Mouse (Mus musculus) liver, embryonic 11.5 days (tissue): ENCODE results near the gene Gm14085. TPM values are rescaled to one million over a fixed set of nuclear protein-coding genes. Genes with fewer than 3 reads are reported as not detected.

Experiments used
- ATAC-seq: fragments of 200-750 bp; cut with Nextera tagmentation; replicated peaks from 2 replicates; pipeline ENCODE4 v1.8.0; 2017; ENCODE audit warnings: moderate number of reproducible peaks, mild to moderate bottlenecking, moderate TSS enrichment, moderate library complexity; ENCODE audit not compliant: low FRiP score
- DNase-seq: peaks from one replicate; pipeline ENCODE4 v3.0.0-alpha.2; 2017; ENCODE audit warnings: low spot score
- H3K27ac ChIP-seq: fragments of 300-500 bp; sonication (generic); 2 replicates; pipeline ENCODE4 v1.5.1; 2014; ENCODE audit warnings: mild to moderate bottlenecking, low read depth, low read length, control low read depth
- H3K27me3 ChIP-seq: fragments of 300-500 bp; sonication (generic); replicated peaks from 2 replicates; pipeline ENCODE4 v1.6.1; 2014; ENCODE audit warnings: low read length, mixed read lengths; ENCODE audit not compliant: control insufficient read depth, insufficient read depth
- H3K36me3 ChIP-seq: fragments of 300-500 bp; sonication (generic); 2 replicates; pipeline ENCODE4 v1.6.1; 2014; ENCODE audit warnings: mild to moderate bottlenecking, low read length, moderate library complexity, mixed read lengths; ENCODE audit not compliant: control insufficient read depth, insufficient read depth
- H3K4me1 ChIP-seq: fragments of 300-500 bp; sonication (generic); replicated peaks from 2 replicates; pipeline ENCODE4 v1.6.1; 2014; ENCODE audit warnings: low read length, mixed read lengths; ENCODE audit not compliant: control insufficient read depth, insufficient read depth
- H3K4me2 ChIP-seq: fragments of 300-500 bp; sonication (generic); 2 replicates; pipeline ENCODE4 v1.6.1; 2014; ENCODE audit warnings: mild to moderate bottlenecking, control low read depth, moderate library complexity
- H3K4me3 ChIP-seq: fragments of 300-500 bp; sonication (generic); 2 replicates; pipeline ENCODE4 v1.5.1; 2014; ENCODE audit warnings: low read depth, low read length, control low read depth
- H3K9ac ChIP-seq: fragments of 300-500 bp; sonication (generic); 2 replicates; pipeline ENCODE4 v1.6.1; 2014; ENCODE audit warnings: low read depth, low read length, control low read depth
- H3K9me3 ChIP-seq: fragments of 300-500 bp; sonication (generic); 2 replicates; pipeline ENCODE4 v1.6.1; 2016; ENCODE audit warnings: low read length, inconsistent platforms, mixed read lengths; ENCODE audit not compliant: control insufficient read depth
- WGBS: fragments of 180-500 bp; shearing (Covaris S2); extraction: QIAGEN DNeasy Blood & Tissue Kit; methylation state at CpG from one replicate; pipeline ENCODE4 v1.1.7; 2014; 5-methylcytosine and 5-hydroxymethylcytosine counted together
- polyA plus RNA-seq: library from polyadenylated mRNA; unstranded; fragments of >200 nt; fragmentation: Nextera tagmentation; extraction: Ambion mirVana; gene quantifications from 2 replicates; pipeline ENCODE4 v1.2.1, GENCODE M21; 2014

The Gm14085 gene
- polyA plus RNA-seq, 1 experiment from 2014 or later: not detected

DNA sequence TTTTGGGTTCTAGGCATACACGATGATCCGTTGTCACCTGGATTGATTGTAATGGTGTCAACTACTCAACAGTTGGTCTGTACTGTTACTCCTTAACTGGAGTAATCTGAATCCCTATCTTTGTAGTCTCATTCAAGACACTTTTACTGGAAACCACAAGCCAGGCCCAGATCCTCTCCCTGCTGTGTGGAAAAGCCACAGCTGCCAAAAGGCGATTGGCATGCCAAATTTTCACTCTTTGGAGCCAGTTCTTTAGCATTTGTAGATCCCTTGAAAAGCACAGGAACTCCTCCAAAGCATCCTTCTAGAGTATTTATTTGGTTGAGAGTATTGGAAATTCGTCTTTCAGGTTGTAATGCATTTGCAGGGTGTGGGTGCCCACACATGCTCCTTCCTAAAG lies 86.6 kb downstream of the Gm14085 start:
- no peak for DNase-seq
- Histone ChIP-seq H3K4me3 (no peak overlapping the region), H3K4me1 (no peaks in the 10 kb centered on the region), H3K4me2 (no peak overlapping the region), H3K27me3 (no peaks in the 10 kb centered on the region), H3K27ac (no peak overlapping the region), H3K9me3 (no peaks in the 10 kb centered on the region), H3K36me3 (no peaks in the 10 kb centered on the region), H3K9ac (no peak overlapping the region)
- no peak for ATAC-seq
- 75% methylated on average over 4 of the region's 4 CpGs for WGBS

DNA sequence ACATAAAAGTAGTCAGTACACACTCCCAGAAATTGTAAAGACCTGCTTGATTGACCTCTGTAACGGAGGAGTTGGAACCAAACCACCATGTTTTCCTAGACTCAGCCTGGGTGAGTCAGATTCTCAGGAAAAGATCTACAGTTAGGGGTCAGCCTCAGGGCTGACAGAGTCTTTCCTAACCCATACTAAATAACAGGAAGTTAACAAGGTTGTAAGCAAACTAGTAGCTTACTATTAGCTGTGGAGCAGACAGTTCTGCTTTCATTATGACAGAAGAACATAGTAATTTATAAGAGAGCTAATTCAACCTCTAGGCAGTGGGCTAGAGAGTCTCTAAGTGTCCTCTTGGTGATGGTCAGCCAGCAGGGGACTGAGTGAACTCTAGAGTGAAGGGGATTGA lies 87.7 kb downstream of the Gm14085 start:
- Histone ChIP-seq H3K4me2 (no peak overlapping the region), H3K27ac (no peak overlapping the region), H3K4me3 (no peak overlapping the region), H3K36me3 (no peaks in the 10 kb centered on the region), H3K9ac (no peak overlapping the region), H3K27me3 (no peaks in the 10 kb centered on the region), H3K4me1 (no peaks in the 10 kb centered on the region), H3K9me3 (no peaks in the 10 kb centered on the region)
- WGBS: 43% methylated on average over 1 of the region's 1 CpGs
- DNase-seq (no peak), ATAC-seq (no peak)

DNA sequence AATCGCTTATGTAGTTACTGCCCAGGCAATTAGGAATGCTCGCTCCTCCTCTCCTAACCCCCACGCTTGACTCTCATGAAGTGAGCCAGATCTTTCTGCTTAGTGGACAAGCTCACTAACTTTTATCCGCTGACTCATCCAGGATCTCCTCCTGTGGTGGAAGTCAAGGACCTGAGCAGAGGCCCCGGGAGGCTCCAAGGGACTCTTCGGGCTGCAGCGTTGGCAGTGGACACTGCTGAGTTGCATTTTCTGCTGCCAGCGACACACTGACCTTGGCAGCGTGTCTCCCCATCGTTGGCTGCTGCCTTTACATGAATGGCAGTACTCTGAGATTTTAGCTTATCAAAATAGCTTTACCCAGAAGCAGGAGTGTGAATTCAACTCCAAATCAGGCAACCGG lies 90.7 kb downstream of the Gm14085 start:
- Histone ChIP-seq H3K27me3 (no peaks in the 10 kb centered on the region), H3K4me1 (no peaks in the 10 kb centered on the region), H3K27ac (no peak overlapping the region), H3K36me3 (no peaks in the 10 kb centered on the region), H3K9me3 (no peaks in the 10 kb centered on the region), H3K4me2 (no peak overlapping the region), H3K9ac (no peak overlapping the region), H3K4me3 (no peak overlapping the region)
- ATAC-seq (no peak), DNase-seq (no peak)
- 57% methylated on average over 11 of the region's 11 CpGs for WGBS

DNA sequence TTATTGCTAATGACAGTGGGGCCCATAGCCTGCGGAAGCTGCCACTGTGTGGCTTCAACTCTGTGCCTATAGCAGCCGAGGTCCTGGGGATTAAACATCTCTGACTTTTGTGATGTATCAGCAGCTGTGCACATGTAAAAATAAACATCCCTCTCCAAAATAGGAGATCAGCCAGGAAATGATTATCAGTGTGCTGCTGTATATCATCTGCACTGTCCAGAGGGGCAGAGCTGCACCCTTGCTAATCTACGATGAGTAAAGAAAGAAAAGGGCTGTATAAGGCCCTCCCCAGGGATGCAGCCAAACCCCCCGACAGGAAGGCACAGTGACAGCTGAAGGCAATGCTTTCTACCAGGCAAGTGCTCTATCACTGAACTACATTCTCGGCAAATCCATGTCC lies 91.6 kb downstream of the Gm14085 start:
- no peaks in the 10 kb centered on the region for H3K4me1 ChIP-seq
- peak; percentile 61 for ATAC-seq

DNA sequence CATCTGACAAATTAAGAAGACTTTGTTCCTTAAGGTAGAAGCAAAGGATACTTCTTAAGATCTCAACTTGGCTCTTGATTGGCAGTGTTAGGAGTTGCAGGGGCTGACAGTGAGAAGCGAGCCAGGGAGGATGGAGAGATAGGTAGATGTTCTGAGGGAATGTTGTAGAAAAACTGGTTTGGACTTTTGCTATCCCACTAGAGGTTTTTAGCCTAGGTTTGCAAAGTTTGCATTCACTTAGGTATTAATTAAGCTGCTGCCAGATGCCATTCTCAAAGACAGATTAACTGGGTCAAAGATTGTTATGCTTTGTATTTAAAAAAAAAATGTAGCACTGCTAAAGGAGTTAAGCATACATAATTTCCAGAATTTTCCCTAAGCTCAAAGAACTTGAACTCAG lies 92.6 kb downstream of the Gm14085 start:
- 80% methylated on average over 1 of the region's 1 CpGs for WGBS
- no peak for DNase-seq
- no peaks in the 10 kb centered on the region for H3K36me3 ChIP-seq

More for the DNA sequence above, 91.6 kb downstream of the Gm14085 start:
- no peak for DNase-seq
- H3K27ac ChIP-seq: no peak overlapping the region
- no peaks in the 10 kb centered on the region for H3K36me3 ChIP-seq
- H3K4me2 ChIP-seq: no peak overlapping the region
- H3K27me3 ChIP-seq: no peaks in the 10 kb centered on the region; the same call in 1 of the 2 replicates
- no peak overlapping the region for H3K9ac ChIP-seq
- no peaks in the 10 kb centered on the region for H3K9me3 ChIP-seq
- H3K4me3 ChIP-seq: no peak overlapping the region
- 38% methylated on average over 5 of the region's 5 CpGs for WGBS

More for the DNA sequence above, 92.6 kb downstream of the Gm14085 start:
- H3K27me3 ChIP-seq: no peaks in the 10 kb centered on the region; the same call in 1 of the 2 replicates
- H3K4me3 ChIP-seq: no peak overlapping the region
- no peak overlapping the region for H3K27ac ChIP-seq
- no peak overlapping the region for H3K4me2 ChIP-seq
- H3K9ac ChIP-seq: no peak overlapping the region
- ATAC-seq: no peak
- H3K4me1 ChIP-seq: no peaks in the 10 kb centered on the region
- H3K9me3 ChIP-seq: no peaks in the 10 kb centered on the region

Other genes starting within 250 kb of the Gm14085 start
- not detected in 2 replicates for gene Duox2, start 186.5 kb upstream of the Gm14085 start, polyA plus RNA-seq
- gene Duoxa2, start 186.0 kb upstream of the Gm14085 start, polyA plus RNA-seq: 0.12 TPM in 1 of 2 replicates, not detected in the other
- gene Duoxa1, start 171.2 kb upstream of the Gm14085 start, polyA plus RNA-seq: not detected in 2 replicates
- 0.10 TPM in 1 of 2 replicates, not detected in the other for gene Duox1, start 169.3 kb upstream of the Gm14085 start, polyA plus RNA-seq
- gene Shf, start 115.8 kb upstream of the Gm14085 start, polyA plus RNA-seq: 2.5 TPM in 2 replicates
- gene Slc28a2, start 58.5 kb upstream of the Gm14085 start, polyA plus RNA-seq: 0.29 and 0.35 TPM in 2 replicates
- 24.5 and 25.5 TPM in 2 replicates for gene Gatm, start 126.4 kb downstream of the Gm14085 start, polyA plus RNA-seq
- gene AA467197, start 152.0 kb downstream of the Gm14085 start, polyA plus RNA-seq: not detected in 2 replicates
- 3.3 and 3.7 TPM in 2 replicates for gene Slc30a4, start 217.7 kb downstream of the Gm14085 start, polyA plus RNA-seq